Mouse (Mus musculus) thymus, postnatal 4 days (tissue): ENCODE measurements around the gene Pcnx3.

Experiments
- DNase-seq: peaks from one replicate; pipeline ENCODE4 v3.0.0; 2021

Gene Pcnx3

DNA sequence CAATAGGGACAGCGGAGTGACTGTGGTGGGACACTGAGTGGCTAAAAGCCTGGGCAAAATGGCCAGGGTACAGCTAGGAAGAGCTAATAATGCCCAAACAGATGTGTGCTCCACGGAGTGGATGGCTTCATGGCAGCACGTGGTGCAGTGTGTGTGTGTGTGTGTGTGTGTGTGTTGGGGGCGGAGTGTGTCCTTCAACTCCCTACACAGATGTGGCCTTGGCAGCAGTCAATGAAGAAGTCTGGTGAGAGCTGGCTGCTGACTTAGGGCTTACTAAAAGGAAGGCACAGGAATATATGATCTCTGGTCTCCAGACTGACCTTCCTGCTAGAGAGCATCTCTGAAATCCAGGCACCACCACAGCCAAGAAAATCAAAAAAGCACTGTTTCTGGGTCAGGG is 20.3 kb downstream of the Pcnx3 start:
- no peak for DNase-seq

DNA sequence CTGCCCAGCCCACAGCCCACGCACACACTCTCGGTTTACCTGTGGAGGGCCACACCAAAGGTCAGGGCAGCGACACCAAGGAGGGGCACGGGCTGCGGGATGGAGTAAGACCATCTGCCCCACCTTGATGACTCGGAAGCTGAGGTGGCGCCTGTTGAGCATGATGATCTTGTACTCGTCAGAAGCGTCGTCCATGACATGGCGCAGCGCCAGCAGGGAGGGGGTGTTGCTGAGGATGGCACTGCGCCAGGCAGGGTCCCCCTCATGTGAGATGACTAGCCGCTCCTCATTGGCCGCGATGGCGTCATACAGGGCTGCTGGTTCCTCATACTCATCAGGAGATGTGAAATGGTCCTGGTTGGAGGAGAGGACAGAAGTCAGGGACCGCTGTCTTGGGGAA is 22.3 kb downstream of the Pcnx3 start:
- DNase-seq = no peak

DNA sequence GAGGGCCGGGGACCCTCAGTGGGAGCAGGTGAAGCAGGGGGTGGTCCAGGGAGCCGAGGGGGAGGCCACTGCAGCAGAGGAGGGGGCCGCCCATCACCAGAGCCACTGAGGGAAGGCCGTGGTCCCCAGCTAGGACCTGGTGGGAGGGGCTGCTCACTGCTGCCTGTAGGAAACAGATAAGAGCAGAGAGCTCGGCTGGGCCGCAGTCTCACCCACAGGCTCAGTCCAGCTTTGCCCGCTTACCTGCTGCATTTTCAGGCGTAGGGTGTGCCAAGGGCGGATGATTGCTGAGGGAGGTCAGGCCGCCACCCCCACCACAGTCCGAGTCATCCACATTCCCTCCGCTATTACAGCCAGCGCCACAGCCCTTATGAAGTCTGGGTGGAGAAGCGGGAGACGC is 23.2 kb downstream of the Pcnx3 start:
- DNase-seq = no peak

DNA sequence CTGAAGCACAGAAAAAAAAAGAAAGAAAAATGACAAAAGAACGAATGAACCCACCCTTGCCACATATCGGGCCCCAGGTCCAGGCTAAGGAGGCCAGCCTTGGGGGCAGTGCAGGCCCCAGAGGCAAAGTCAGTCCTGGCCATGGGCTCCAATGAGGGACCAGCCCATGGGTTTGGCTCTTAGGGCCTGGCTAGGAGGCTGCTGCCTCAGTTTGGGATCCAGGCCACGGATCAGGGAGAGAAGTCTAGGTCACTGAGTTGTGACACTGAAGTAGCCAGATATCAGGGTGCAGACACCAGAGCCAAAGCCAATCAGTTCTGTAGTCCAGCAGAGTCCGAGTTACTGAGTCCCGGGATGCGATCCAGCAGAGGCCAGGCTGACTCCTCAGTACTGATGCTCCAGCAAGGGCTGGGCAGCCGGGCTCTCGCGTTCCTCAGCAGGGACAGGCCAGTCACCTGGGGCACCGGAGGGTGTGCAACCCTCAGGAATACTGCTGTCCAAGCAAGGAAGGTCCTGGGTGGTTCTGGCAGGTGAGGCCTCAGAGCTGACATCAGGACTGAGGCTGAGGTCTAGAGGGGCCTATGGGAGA is 23.9 kb downstream of the Pcnx3 start:
- DNase-seq = no peak

DNA sequence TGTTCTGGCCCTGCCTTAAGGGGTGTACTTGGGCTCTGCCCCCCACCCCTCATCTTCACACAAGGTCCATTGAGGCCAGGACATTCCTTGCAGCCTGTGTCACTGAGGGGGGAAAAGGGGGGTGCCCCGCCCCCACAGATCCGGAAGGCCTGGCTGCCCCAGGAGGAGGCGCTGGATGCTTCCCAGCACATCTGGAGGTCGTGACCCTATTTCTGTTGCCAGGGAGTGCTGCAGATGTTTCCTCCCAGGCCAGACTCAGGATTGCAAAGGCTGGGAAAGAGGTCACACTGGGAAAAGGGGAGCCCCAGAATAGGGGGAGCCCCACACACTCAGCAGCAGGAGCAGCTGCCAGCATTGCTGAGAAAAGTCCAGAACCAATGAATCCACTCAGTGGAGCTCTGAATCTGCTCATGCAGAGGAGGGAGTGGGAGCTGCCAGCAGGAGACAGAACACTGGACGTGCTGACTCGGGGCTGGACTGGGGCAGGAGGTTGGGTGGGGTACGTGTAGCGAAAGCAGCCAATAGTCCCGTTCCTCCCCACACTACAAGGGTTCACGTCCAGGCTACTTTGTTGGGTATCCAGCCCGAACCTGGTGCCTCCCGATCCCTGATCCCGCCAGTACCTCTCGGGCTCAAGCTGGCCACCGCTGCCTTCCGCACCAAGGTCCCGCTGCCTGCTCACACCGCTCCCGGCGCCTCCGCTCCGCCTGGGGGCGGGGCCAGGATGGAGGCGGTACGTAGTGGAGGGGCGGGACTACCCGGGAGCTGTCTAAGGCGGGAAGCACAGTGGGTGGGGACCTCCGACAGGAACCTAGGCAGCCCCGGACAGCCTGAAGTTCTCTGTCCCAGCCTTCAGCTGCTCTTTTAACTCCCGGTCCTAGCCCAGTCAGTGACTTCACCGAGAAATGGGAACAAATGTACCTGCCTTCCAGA is 25.5 kb downstream of the Pcnx3 start, which contains the start of gene Sipa1:
TSS of gene Sipa1 (minus strand) at position 727 of the 933 bp plus-strand sequence.
- DNase-seq = peak; percentile 97

DNA sequence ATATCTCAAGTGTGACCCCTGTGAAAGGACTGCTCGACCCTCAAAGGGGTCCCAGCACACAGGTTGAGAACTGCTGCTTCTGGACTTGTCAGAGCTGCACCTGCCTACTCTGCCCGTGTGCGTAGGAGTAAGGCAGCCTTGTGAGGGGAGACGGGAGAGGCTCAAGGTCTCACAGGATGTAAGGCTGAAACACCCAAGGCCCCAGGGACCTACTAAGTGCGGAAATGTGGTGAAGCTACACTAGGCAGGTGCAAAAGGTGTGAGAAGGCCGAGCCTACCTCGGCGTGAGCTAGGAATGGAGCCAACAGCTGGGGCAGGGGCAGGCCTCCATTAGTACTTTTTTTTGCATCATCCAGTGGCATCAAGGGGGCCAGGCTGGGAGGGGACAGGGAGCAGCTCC is 26.4 kb downstream of the Pcnx3 start:
- DNase-seq = peak; percentile 54

DNA sequence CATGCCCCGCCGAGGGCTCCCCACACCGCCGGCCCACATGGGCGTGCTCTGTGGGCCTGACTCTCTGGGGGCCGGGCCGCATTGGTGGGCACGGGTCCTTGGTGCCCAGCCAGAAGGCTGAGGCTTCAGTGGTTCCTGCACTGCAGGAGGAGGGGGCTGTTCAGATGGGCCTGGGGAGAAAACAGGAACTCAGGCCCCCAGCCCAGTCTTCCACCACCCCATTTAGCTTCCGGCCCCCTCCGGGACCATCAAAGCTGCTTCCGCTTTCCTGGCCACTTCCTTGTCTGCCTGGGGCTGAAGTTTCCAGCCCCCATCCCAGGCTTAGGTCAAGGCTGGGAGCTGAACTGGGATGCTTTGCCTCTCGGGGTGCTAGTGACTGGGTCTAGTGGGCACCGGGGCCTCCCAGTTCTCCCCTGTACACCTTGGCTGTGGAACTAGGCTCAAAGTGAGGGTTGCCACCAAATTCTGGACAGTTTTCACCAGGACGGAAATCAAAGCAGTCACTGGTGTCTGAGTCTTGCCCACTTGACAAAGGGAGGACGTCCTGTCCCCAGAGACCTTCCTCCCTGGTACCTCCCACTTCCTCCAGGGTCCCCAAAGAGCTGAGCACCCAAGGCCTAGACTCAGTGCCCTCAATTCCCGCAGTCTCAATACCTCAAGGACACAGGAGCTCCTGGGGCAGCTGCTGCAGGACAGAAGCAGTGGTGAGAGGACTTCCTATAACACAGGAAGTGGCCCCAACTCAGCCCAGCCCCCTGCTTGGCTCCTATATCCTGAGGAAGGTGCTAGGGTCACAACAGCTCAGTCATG is 27.6 kb downstream of the Pcnx3 start:
- peak; percentile 69 for DNase-seq

DNA sequence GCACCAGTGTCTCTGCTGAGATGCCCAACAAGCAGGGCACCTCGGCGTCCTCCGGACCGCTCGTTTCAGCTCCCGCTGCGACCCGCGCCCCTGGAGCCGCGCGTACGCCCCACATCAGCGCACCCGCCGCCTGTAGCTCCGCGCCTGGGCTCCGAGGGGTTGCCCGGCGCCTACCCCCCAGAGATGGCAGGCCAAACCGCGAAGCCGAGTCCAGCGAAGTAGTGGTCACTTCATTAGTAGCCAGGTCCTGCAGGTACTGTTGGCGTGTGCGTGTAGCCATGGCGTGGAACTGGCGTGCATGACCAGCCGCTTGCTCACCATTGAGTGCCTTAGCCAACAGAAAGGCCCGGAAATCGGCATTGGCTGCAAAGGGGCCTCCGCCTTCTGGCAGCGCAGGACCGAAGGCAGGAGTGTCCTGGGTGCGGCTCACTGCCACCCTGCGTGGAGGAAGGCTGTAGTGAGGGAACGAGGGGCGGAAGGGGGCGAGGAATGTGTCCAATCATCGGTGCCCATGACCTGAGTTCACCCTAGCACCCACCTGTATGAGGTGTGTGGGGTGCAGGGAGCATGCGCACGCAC is 33.9 kb downstream of the Pcnx3 start:
- no peak for DNase-seq

DNA sequence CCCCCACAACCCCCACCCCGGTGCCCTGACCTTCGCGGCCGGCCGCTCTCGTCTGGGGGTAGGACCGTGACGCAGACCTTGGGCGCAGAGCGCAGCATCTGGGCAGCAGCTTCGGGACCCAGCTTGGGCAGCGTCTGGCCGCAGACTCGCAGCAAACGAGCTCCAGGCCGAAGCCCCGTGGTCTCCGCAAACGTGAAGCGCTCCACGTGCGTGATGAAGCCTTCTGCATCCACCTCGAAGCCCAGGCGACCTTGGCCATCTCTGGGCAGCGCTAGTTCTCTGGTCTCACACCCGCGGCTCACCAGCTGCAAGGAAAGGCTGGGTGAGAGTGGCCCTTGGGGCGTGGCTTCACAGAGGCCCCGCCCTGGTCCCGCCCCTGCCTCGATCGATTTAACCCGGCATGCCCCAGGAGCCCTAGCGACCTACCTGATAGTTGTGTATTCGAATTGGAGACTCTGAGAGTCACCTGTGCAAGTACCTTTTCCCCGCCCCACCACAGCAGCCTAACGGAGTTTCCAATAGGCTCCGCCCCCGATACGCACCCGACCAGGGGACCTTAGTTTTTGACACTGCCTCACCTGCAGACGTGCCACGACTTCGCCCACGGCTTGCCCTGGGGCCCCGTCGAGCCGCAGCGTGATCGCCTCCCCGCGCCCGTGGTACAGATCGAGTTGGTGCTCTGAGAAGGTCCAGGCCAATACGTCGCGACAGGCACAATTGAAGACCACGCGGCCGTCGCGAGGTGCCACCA is 34.6 kb downstream of the Pcnx3 start:
- DNase-seq = no peak

DNA sequence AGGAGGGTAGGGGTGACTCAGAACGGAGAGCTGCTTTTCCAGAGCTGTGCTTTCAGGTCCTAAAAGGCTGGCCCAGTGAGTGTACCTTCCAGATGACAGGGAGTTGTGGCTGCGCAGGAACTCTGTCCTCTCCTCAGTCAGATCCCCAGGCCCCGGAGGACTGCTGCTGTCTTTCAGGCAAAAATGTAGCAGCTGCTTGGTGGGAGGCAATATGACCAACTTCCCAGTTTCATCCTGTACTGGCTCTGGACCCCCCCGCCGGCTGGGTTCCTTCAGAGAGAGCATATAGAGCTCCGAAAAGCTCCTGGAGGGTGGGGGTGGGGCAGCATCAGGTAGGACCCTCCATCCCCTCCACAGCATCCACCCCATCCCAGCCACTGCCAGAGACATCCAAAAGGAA is 36.1 kb downstream of the Pcnx3 start:
- DNase-seq = no peak

DNA sequence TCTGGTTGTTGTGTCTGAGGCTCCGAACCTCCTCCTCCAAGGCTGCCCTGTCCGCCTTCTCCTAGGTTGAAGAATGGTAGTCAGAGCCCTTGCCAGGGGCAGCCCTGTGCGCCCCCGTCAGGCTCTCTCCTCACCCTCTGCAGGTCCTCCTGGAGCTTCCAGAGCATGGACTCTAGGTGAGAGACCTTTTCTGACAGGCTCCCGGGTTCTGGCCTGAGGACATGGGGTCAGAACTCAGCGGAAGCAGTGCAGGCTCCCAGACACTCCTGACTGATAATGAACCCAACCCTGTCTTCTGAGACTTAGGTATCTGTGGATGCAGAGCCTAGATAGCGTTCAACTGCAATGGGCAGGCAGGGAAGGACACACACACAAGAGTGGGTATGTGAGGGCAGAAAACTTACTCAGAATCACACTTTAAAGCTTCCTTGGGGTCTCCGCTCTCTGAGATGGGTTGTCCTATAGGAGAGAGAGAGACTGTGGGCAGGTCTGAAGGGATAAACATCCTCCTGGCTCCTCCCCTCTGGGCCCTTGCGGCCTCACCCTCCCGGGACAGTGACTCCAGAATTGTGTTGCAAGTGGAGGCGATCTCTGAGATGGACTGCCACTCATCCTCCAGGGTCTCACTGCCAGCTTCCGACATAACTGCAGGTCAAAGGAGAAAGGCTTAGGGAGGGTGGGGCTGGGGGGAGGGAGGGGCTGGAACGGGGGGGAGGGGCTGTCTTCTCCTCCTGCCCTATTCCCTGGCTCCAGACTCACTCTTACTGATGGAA is 37.0 kb downstream of the Pcnx3 start:
- DNase-seq = no peak

DNA sequence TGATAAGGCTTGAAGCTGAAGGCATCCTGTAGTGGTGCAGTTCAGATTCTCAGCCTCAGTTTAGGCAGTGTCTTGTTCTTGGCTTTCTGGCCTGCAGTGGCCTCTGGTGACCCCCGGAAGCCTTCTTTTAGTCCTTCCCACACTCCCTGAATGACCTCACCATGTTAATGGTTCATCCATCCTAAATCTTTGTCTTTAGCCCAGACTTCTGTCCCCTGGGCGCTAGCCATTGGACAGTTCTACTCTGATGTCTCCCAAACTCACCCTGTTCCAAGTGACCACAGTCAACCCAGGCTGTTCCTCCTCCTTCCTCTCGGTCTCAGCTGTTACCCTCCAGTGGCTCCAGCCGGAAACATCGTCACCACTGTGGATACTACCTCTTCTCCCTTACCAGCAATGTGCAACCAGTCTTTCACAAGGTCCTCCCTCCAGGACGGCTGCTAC is 39.4 kb downstream of the Pcnx3 start:
- no peak for DNase-seq

DNA sequence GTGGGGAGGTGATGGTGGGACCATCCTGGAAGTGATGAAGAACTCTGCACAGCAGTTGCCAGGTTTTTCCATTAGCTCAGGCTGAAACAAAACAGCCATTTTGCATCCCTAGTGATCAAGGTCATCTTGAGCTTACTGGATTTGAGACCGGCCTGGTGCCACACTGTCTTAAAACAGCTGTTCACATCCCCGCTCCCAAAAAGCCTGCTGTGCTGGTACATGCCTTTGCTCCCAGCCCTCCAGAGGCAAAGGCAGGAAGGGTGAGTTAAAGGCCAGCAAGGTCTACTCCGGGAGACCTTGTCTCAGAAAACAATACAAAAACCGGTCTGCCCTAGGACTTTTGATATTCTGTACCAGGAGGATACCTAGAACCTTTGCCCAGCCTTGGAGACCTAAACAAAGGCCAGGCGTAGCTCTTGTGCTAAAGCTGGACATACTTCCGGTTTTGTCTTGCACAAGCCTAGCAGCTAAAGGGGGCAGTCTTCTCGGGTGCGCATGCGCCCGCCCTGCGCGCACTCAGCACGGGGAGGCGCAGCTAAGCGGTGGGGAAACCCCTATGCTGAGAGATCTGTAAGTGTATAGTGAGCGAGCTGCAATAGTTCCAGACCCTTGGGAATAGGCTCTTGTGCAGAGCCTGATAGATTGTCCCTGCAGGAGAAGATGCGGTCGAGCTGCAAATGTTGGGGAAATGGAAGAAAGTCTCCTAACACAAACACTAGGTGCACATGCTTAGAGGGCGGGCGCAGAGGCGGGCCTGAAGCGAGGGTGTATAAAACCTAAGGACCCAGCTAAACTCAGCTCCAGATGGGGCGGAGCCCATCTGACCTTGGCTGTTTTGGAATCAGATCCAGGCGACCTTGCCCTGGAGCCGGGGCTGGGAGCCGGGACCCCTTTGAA is 40.1 kb downstream of the Pcnx3 start:
- DNase-seq = peak; percentile 85

DNA sequence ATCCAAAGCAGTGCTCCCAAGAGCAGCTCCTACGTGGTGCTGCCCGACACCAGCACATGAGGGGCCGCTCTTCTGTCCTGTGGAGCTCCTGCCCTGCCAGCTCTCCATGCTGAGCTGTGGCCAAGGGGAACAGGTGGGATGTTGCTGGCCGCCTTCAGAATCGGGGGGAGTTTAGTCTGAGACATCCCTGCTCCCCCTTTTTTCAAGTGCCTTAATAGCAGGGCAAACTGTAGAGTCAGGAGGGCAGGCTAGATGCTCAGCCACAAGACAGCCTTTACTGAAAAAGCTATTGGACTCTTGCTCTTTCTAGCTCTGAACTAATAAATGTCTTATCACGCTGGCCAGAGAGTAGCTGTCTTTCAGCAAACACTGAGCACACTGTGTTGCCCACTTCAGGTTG is 40.9 kb downstream of the Pcnx3 start:
- no peak for DNase-seq

DNA sequence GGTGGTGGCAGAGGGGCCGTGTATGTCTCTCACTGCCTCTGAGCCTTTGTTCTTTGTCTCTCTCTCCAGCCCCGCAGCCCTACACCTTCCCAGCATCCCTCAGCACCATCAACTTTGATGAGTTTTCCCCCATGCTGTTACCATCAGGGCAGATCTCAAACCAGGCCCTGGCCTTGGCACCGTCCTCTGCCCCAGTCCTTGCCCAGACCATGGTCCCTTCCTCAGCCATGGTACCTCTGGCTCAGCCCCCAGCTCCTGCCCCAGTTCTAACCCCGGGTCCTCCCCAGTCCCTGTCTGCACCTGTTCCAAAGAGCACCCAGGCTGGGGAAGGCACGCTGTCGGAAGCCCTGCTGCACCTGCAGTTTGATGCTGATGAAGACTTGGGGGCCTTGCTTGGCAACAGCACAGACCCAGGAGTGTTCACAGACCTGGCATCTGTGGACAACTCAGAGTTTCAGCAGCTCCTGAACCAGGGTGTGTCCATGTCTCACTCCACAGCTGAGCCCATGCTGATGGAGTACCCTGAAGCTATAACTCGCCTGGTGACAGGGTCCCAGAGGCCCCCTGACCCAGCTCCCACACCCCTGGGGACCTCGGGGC is 41.9 kb downstream of the Pcnx3 start:
- no peak for DNase-seq

DNA sequence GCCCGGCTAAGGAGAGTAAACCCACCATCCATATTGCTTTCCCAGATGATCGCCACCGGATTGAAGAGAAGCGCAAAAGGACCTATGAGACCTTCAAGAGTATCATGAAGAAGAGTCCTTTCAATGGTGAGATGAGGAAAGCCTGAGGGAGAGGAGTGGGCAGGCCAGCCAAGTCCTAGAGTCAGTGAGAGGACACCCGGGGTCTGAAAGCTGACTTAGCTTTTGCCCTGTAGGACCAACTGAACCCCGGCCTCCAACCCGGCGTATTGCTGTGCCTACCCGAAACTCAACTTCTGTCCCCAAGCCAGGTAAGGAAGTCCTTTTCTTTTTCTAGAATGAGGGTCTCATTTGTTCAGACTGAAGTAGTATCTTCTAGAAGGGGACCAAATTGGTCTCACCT is 43.4 kb downstream of the Pcnx3 start:
- DNase-seq = no peak

DNA sequence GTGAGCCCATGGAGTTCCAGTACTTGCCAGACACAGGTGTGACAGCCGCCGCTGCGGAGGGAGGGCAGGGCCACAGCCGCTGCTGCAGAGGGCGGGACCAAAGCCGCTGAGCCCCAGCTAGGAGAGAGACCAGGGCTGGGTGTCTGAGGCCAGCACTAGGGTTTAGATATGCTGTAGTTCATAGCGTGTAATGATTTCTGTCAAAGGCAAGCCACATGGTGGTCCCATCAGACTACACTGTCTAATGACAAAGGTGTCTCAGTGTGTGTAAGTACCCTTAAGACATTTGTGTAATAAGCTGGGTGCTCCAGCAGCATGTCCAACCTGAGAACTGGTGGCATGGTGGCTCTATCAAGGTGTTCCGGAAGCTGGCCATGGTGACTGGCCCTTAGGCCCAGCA is 47.1 kb downstream of the Pcnx3 start:
- DNase-seq = no peak

DNA sequence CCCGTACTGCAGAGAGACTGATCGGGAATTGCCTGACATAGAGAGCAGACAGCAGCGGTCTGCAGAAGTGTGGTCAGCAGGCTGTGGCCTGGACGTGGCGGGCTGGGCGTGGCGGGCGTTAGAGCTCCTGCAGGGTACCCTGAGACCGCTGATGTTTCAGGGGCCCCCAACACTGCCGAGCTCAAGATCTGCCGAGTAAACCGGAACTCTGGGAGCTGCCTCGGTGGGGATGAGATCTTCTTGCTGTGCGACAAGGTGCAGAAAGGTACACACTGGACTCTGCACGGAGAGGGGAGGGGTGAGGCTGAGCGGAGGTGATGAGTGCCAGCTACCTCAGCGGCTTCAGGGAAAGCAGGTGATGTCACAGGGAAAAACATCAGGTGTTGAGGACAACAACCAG is 47.7 kb downstream of the Pcnx3 start:
- no peak for DNase-seq

DNA sequence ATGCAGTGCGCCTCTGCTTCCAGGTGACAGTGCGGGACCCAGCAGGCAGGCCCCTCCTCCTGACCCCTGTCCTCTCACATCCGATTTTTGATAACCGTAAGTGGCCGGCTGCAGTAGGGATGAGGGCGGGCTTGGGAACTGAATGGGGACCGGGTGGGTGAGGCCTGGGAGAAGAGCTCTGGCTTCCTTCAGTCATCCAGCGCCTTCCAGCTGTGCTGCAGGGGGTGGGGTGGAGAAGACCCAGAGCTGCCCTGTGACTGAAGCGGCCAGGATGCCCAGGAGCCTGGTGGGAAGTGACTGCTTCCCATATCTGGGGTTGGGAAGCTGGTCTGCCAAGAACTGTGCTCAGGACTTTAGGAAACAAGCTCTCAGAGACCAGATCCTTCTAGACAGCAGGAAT is 48.4 kb downstream of the Pcnx3 start:
- DNase-seq = no peak

DNA sequence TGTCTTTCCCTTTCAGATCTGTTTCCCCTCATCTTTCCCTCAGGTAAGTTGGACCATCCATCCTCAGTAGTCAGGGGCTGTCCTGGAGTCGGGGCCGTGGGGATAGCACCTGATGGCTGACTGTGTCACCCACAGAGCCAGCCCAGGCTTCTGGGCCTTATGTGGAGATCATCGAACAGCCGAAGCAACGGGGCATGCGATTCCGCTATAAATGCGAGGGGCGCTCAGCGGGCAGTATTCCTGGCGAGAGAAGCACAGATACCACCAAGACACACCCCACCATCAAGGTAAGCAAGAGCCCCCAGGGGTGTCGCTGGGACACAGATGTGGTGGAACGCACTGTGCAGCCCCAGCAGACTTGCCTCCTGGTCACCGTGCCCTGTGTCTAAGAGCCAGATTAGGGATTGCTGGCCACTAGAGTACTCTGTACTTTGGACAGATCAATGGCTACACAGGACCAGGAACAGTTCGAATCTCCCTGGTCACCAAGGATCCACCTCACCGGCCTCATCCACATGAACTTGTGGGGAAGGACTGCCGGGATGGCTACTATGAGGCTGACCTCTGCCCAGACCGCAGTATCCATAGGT is 50.2 kb downstream of the Pcnx3 start:
- no peak for DNase-seq
